Mouse (Mus musculus): Measurements from ENCODE around the gene Gm35549. TPM values are rescaled to one million over a fixed set of nuclear protein-coding genes. Genes with fewer than 3 reads are reported as not detected.

Gm35549 gene
- 0.28 TPM in 1 of 2 replicates, not detected in the other for polyA plus RNA-seq (2015; fragmentation: Nextera tagmentation; extraction: Ambion mirVana)

- no peak within 1 kb of the TSS for H3K4me3 ChIP-seq (replicated peaks)
- H3K27me3 ChIP-seq, result no peaks in the 10 kb centered on the region
- H3K4me1 ChIP-seq (replicated peaks), result no peaks in the 10 kb centered on the region
- H3K9ac ChIP-seq (replicated peaks), result no peak within 1 kb of the TSS
- H3K9me3 ChIP-seq, result no peaks in the 10 kb centered on the region
- ATAC-seq, result no peak
- H3K4me2 ChIP-seq (replicated peaks), result no peak within 1 kb of the TSS
- no peak within 1 kb of the TSS for H3K27ac ChIP-seq
- peaks cover 6% of the 10 kb centered on the region for H3K36me3 ChIP-seq
- 84% methylated on average over 3 of the region's 3 CpGs for WGBS
These were observed at the start of gene Gm35549 for GRCm38 (mm10) chr9:122843760-122844159. Gene Gm35549 (minus strand): TSS chr9:122844035.

- no peaks in the 10 kb centered on the region for H3K9me3 ChIP-seq
- peaks cover 21% of the 10 kb centered on the region for H3K36me3 ChIP-seq
- peak overlapping the region; percentile 84 for H3K4me2 ChIP-seq (replicated peaks)
- WGBS, result 7% methylated on average over 54 of the region's 54 CpGs
- peak overlapping the region; percentile 52; the same call in 1 of the 2 replicates for H3K27ac ChIP-seq
- peak overlapping the region; percentile 81 for H3K9ac ChIP-seq (replicated peaks)
- peak; percentile 96 for ATAC-seq
- peaks cover 11% of the 10 kb centered on the region for H3K4me1 ChIP-seq (replicated peaks)
- 0 out of 2 replicates have a peak, but pooled peaks cover 4% of the 10 kb centered on the region for H3K27me3 ChIP-seq
- peak overlapping the region; percentile 77 for H3K4me3 ChIP-seq (replicated peaks)
These were observed 42.7 kb upstream of the Gm35549 start for GRCm38 (mm10) chr9:122886372-122887179.

- Histone ChIP-seq H3K27me3 (0 out of 2 replicates have a peak, but pooled peaks cover 4% of the 10 kb centered on the region), H3K36me3 (peaks cover 10% of the 10 kb centered on the region), H3K27ac (no peak within 1 kb of the TSS), H3K4me3 (replicated peaks) (peak within 1 kb of the TSS; percentile 77), H3K9ac (replicated peaks) (no peak within 1 kb of the TSS), H3K4me1 (replicated peaks) (peaks cover 11% of the 10 kb centered on the region), H3K9me3 (no peaks in the 10 kb centered on the region), H3K4me2 (replicated peaks) (peak within 1 kb of the TSS; percentile 84)
- 89% methylated on average over 3 of the region's 3 CpGs for WGBS
- ATAC-seq, result no peak
These were observed 41.5 kb upstream of the Gm35549 start, which contains the start of gene Zkscan7 for GRCm38 (mm10) chr9:122885385-122885784. Gene Zkscan7 (plus strand): TSS chr9:122885685.

GRCm38 (mm10) chr9:122875145-122875544, 31.3 kb upstream of the Gm35549 start:
- 98% methylated on average over 2 of the region's 2 CpGs for WGBS
- Histone ChIP-seq H3K4me2 (replicated peaks) (no peak overlapping the region), H3K27ac (no peak overlapping the region), H3K27me3 (no peaks in the 10 kb centered on the region; the same call in 1 of the 2 replicates), H3K9me3 (no peaks in the 10 kb centered on the region; the same call in 1 of the 2 replicates), H3K36me3 (no peaks in the 10 kb centered on the region), H3K9ac (replicated peaks) (no peak overlapping the region), H3K4me3 (replicated peaks) (no peak overlapping the region), H3K4me1 (replicated peaks) (no peaks in the 10 kb centered on the region)
- ATAC-seq, result no peak

- 74% methylated on average over 1 of the region's 1 CpGs for WGBS
- no peak for ATAC-seq
These were observed 30.8 kb upstream of the Gm35549 start for GRCm38 (mm10) chr9:122874653-122875052.

GRCm38 (mm10) chr9:122872595-122872994, 28.8 kb upstream of the Gm35549 start:
- 94% methylated on average over 4 of the region's 4 CpGs for WGBS

More at GRCm38 (mm10) chr9:122874653-122875052, 30.8 kb upstream of the Gm35549 start:
- Histone ChIP-seq H3K9me3 (no peaks in the 10 kb centered on the region; the same call in 1 of the 2 replicates), H3K4me2 (replicated peaks) (no peak overlapping the region), H3K27me3 (peaks cover 3% of the 10 kb centered on the region; the same call in 1 of the 2 replicates), H3K36me3 (no peaks in the 10 kb centered on the region), H3K9ac (replicated peaks) (no peak overlapping the region), H3K27ac (no peak overlapping the region), H3K4me3 (replicated peaks) (no peak overlapping the region), H3K4me1 (replicated peaks) (no peaks in the 10 kb centered on the region)

GRCm38 (mm10) chr9:122866192-122866591, 22.4 kb upstream of the Gm35549 start:
- Histone ChIP-seq H3K9ac (replicated peaks) (peak overlapping the region; percentile 89; the same call in 1 of the 2 replicates), H3K4me3 (replicated peaks) (peak overlapping the region; percentile 94), H3K4me1 (replicated peaks) (peaks cover 21% of the 10 kb centered on the region), H3K27ac (no peak overlapping the region), H3K4me2 (replicated peaks) (peak overlapping the region; percentile 76), H3K36me3 (peaks cover 13% of the 10 kb centered on the region), H3K27me3 (peaks cover 3% of the 10 kb centered on the region; the same call in 1 of the 2 replicates), H3K9me3 (peaks cover 8% of the 10 kb centered on the region; the same call in 1 of the 2 replicates)
- ATAC-seq, result peak; percentile 41
- WGBS, result 88% methylated on average over 4 of the region's 4 CpGs

More at GRCm38 (mm10) chr9:122872595-122872994, 28.8 kb upstream of the Gm35549 start:
- no peaks in the 10 kb centered on the region for H3K4me1 ChIP-seq (replicated peaks)
- no peak overlapping the region for H3K9ac ChIP-seq (replicated peaks)
- peaks cover 3% of the 10 kb centered on the region; the same call in 1 of the 2 replicates for H3K27me3 ChIP-seq
- no peak overlapping the region for H3K27ac ChIP-seq
- H3K36me3 ChIP-seq, result no peaks in the 10 kb centered on the region
- no peak for ATAC-seq
- no peaks in the 10 kb centered on the region; the same call in 1 of the 2 replicates for H3K9me3 ChIP-seq
- H3K4me3 ChIP-seq (replicated peaks), result no peak overlapping the region
- H3K4me2 ChIP-seq (replicated peaks), result no peak overlapping the region

GRCm38 (mm10) chr9:122865697-122866166, 21.9 kb upstream of the Gm35549 start, which contains the start of gene Zfp445:
Gene Zfp445 (minus strand): TSS chr9:122866006.
- Histone ChIP-seq H3K4me3 (replicated peaks) (peak within 1 kb of the TSS; percentile 94), H3K27ac (peak within 1 kb of the TSS; percentile 74), H3K9me3 (peaks cover 9% of the 10 kb centered on the region; the same call in 1 of the 2 replicates), H3K9ac (replicated peaks) (peak within 1 kb of the TSS; percentile 89), H3K27me3 (peaks cover 3% of the 10 kb centered on the region; the same call in 1 of the 2 replicates), H3K4me2 (replicated peaks) (peak within 1 kb of the TSS; percentile 76), H3K36me3 (peaks cover 18% of the 10 kb centered on the region), H3K4me1 (replicated peaks) (peaks cover 21% of the 10 kb centered on the region)
- peak; percentile 96 for ATAC-seq
- WGBS, result under 1% methylated on average over 34 of the region's 34 CpGs

GRCm38 (mm10) chr9:122864848-122865247, 21.0 kb upstream of the Gm35549 start:
- WGBS, result 58% methylated on average over 3 of the region's 3 CpGs
- Histone ChIP-seq H3K4me1 (replicated peaks) (peaks cover 21% of the 10 kb centered on the region), H3K4me2 (replicated peaks) (peak overlapping the region; percentile 76), H3K27me3 (peaks cover 1% of the 10 kb centered on the region; the same call in 1 of the 2 replicates), H3K36me3 (peaks cover 27% of the 10 kb centered on the region), H3K9me3 (peaks cover 15% of the 10 kb centered on the region; the same call in 1 of the 2 replicates), H3K27ac (no peak overlapping the region), H3K4me3 (replicated peaks) (peak overlapping the region; percentile 94), H3K9ac (replicated peaks) (peak overlapping the region; percentile 89)
- ATAC-seq, result no peak

- Histone ChIP-seq H3K4me1 (replicated peaks) (peaks cover 21% of the 10 kb centered on the region), H3K27me3 (no peaks in the 10 kb centered on the region), H3K36me3 (peaks cover 37% of the 10 kb centered on the region), H3K9me3 (peaks cover 20% of the 10 kb centered on the region; the same call in 1 of the 2 replicates), H3K27ac (no peak overlapping the region), H3K4me3 (replicated peaks) (0 out of 2 replicates have a peak overlapping the region, but pooled peaks have one; percentile 1), H3K4me2 (replicated peaks) (no peak overlapping the region), H3K9ac (replicated peaks) (no peak overlapping the region)
- 98% methylated on average over 2 of the region's 2 CpGs for WGBS
- no peak for ATAC-seq
These were observed 19.9 kb upstream of the Gm35549 start for GRCm38 (mm10) chr9:122863731-122864130.

- Histone ChIP-seq H3K27me3 (no peaks in the 10 kb centered on the region), H3K9me3 (peaks cover 12% of the 10 kb centered on the region; the same call in 1 of the 2 replicates), H3K27ac (no peak overlapping the region), H3K36me3 (peaks cover 64% of the 10 kb centered on the region), H3K4me1 (replicated peaks) (peaks cover 21% of the 10 kb centered on the region), H3K4me3 (replicated peaks) (no peak overlapping the region), H3K9ac (replicated peaks) (no peak overlapping the region), H3K4me2 (replicated peaks) (no peak overlapping the region)
- ATAC-seq, result no peak
These were observed 16.9 kb upstream of the Gm35549 start for GRCm38 (mm10) chr9:122860752-122861151.

- no peak overlapping the region for H3K4me3 ChIP-seq (replicated peaks)
- ATAC-seq, result no peak
- H3K4me1 ChIP-seq (replicated peaks), result no peaks in the 10 kb centered on the region
- no peaks in the 10 kb centered on the region for H3K27me3 ChIP-seq
- no peak overlapping the region for H3K4me2 ChIP-seq (replicated peaks)
- peaks cover 94% of the 10 kb centered on the region for H3K36me3 ChIP-seq
- peaks cover 12% of the 10 kb centered on the region; the same call in 1 of the 2 replicates for H3K9me3 ChIP-seq
- 100% methylated on average over 3 of the region's 3 CpGs for WGBS
- no peak overlapping the region for H3K9ac ChIP-seq (replicated peaks)
- no peak overlapping the region for H3K27ac ChIP-seq
These were observed 12.9 kb upstream of the Gm35549 start for GRCm38 (mm10) chr9:122856716-122857115.
